Mouse (Mus musculus): ENCODE measurements around the gene Hpcal4. TPM values are rescaled to one million over a fixed set of nuclear protein-coding genes. Genes with fewer than 3 reads are reported as not detected.

Gene Hpcal4
- polyA plus RNA-seq, 1 experiment from 2014 or later: 0.38 TPM

DNA sequence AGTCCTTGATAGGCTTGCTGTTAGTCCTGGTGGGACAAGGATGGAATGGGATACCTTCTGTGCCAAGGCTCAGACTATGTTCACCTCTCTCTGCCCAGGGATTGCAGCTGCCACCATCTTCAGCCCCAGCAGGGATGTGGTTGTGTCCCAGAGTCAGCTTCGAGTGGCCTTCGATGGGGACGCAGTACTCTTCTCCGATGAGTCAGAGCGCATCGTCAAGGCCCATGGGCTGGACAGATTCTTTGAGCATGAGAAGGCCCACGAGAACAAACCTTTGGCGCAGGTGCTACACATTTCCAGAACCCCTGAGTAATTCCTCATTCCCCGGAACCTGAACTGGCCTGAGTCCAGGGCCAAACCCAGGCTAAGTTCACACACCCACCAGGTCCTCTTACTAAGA lies 30.9 kb downstream of the Hpcal4 start:
- DNase-seq (ENCODE audit: low spot score, missing footprints): no peak
- H3K4me1 ChIP-seq (ENCODE audit: control insufficient read depth, insufficient read depth, low read length): peaks cover 9% of the 10 kb centered on the region
- no peaks in the 10 kb centered on the region for H3K9me3 ChIP-seq (ENCODE audit: control insufficient read depth, low read length)
- H3K27me3 ChIP-seq (ENCODE audit: control insufficient read depth, insufficient read depth, low read length): no peaks in the 10 kb centered on the region; the same call in 1 of the 2 replicates
- H3K4me3 ChIP-seq (ENCODE audit: low read depth, low read length): no peak overlapping the region
- H3K27ac ChIP-seq (ENCODE audit: low read depth, low read length): no peak overlapping the region
- H3K9ac ChIP-seq (ENCODE audit: low read length): no peak overlapping the region
- 94% methylated on average over 9 of the region's 9 CpGs for WGBS
- no peak for ATAC-seq (ENCODE audit: low FRiP score)
- H3K4me2 ChIP-seq: no peak overlapping the region
- H3K36me3 ChIP-seq (ENCODE audit: control insufficient read depth, insufficient read depth, low read length): no peaks in the 10 kb centered on the region

DNA sequence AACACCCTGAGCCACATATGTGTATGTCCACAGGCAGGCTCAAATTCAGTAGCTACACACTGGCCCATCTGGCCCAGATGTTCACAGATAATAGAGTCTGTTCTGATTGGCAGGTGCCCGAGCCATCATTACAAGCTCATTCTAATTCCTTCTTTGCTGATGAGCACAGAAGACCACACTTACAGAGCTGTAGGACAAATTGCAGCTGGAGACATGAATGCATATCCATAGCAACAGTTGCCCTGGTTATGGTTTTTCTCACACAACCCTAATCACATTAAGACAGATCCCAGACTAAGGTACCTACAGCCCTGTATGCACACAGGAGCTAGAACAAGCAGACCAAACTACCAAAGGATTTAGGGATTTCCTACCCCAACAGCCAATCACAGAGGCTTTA lies 32.3 kb downstream of the Hpcal4 start:
- H3K27ac ChIP-seq (ENCODE audit: low read depth, low read length): no peak overlapping the region
- no peaks in the 10 kb centered on the region for H3K27me3 ChIP-seq (ENCODE audit: control insufficient read depth, insufficient read depth, low read length)
- ATAC-seq (ENCODE audit: low FRiP score): no peak; the same call in 1 of the 2 replicates
- no peaks in the 10 kb centered on the region for H3K36me3 ChIP-seq (ENCODE audit: control insufficient read depth, insufficient read depth, low read length)
- no peak overlapping the region for H3K4me3 ChIP-seq (ENCODE audit: low read depth, low read length)
- peak; percentile 78 for DNase-seq (ENCODE audit: low spot score, missing footprints)
- peaks cover 9% of the 10 kb centered on the region for H3K4me1 ChIP-seq (ENCODE audit: control insufficient read depth, insufficient read depth, low read length)
- no peaks in the 10 kb centered on the region for H3K9me3 ChIP-seq (ENCODE audit: control insufficient read depth, low read length)
- H3K9ac ChIP-seq (ENCODE audit: low read length): no peak overlapping the region
- no peak overlapping the region for H3K4me2 ChIP-seq
- 66% methylated on average over 1 of the region's 1 CpGs for WGBS

DNA sequence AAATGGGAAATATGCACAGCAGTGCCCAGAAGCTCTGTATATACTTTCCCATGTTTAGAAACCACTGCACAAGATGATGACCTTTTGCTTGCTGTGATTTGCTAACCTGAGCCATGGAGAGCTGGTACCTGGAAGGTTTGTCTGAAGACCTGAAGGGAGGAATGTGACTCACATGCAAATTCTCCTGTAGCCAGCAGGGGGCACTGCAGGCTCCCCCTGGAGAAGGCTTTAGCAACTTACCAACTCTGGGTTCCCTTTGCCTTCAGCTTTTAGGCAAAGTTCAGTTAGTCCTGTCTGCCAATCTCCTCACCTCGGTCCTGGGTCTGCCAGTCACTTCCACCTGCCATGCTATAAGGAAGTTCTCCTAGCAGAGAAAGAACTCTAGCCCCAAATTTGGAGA lies 33.8 kb downstream of the Hpcal4 start:
- peak; percentile 91 for DNase-seq (ENCODE audit: low spot score, missing footprints)
- Histone ChIP-seq H3K9me3 (ENCODE audit: control insufficient read depth, low read length) (no peaks in the 10 kb centered on the region), H3K4me3 (ENCODE audit: low read depth, low read length) (no peak overlapping the region), H3K4me2 (no peak overlapping the region), H3K27ac (ENCODE audit: low read depth, low read length) (no peak overlapping the region), H3K27me3 (ENCODE audit: control insufficient read depth, insufficient read depth, low read length) (no peaks in the 10 kb centered on the region), H3K9ac (ENCODE audit: low read length) (no peak overlapping the region), H3K4me1 (ENCODE audit: control insufficient read depth, insufficient read depth, low read length) (peaks cover 9% of the 10 kb centered on the region), H3K36me3 (ENCODE audit: control insufficient read depth, insufficient read depth, low read length) (no peaks in the 10 kb centered on the region)
- 39% methylated on average over 1 of the region's 1 CpGs for WGBS
- ATAC-seq (ENCODE audit: low FRiP score): no peak

DNA sequence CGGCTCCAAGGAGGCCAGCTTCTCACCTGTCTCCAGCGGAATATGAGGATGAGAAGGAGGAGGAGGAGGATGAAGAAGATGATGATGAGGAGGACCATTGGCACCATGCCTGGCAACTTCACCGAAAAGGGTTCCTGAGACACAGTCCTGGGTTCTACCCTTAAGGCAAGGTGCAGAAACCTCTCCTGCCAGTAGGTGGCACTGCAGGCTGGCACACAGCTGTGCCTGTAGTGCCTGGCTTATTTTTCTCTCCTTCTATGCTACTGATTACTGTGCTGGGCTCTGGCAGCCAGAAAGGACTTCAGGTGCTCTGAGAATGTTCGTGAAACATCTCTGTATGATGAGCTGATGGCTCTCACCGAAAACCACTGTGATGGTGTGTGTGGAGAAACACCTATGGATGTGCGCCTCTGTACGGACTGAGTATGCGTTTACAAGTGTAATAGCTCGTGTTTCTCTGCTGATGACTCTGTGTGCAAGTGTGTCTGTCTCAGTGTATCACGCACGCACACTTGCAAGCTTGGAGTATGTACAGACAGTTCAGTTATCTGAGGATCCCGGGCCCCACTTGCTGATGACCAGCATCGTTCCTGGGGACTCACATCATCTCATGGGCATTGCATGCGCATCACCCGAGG lies 36.8 kb downstream of the Hpcal4 start:
- H3K27me3 ChIP-seq (ENCODE audit: control insufficient read depth, insufficient read depth, low read length): no peaks in the 10 kb centered on the region
- 74% methylated on average over 15 of the region's 15 CpGs for WGBS
- DNase-seq (ENCODE audit: low spot score, missing footprints) (peak; percentile 98), ATAC-seq (ENCODE audit: low FRiP score) (peak; percentile 78)
- H3K27ac ChIP-seq (ENCODE audit: low read depth, low read length): no peak overlapping the region
- no peak overlapping the region for H3K4me2 ChIP-seq
- H3K4me1 ChIP-seq (ENCODE audit: control insufficient read depth, insufficient read depth, low read length): peaks cover 5% of the 10 kb centered on the region; the same call in 1 of the 2 replicates
- H3K36me3 ChIP-seq (ENCODE audit: control insufficient read depth, insufficient read depth, low read length): no peaks in the 10 kb centered on the region
- no peaks in the 10 kb centered on the region for H3K9me3 ChIP-seq (ENCODE audit: control insufficient read depth, low read length)
- H3K4me3 ChIP-seq (ENCODE audit: low read depth, low read length): no peak overlapping the region
- H3K9ac ChIP-seq (ENCODE audit: low read length): no peak overlapping the region

DNA sequence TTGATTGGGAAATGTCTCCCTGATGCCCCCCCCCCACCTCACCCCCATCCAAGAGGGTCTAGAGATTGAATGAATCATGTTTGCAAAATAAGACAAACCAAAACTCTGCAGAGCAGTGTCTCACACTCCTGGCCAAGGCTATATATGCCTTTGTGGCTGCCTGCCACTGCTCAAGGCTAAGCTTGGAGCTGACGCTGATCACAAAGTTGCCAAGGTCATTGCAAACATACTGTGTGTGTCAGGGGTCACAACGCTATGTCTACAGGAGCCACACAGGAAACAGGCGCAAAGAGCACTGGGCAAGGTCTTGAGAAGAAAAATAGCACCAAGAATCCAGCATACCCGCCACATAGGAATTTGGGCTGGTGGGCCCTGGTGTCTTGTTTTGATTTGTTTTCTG lies 37.6 kb downstream of the Hpcal4 start:
- DNase-seq (ENCODE audit: low spot score, missing footprints) (no peak), ATAC-seq (ENCODE audit: low FRiP score) (no peak)
- WGBS: 81% methylated on average over 4 of the region's 4 CpGs
- Histone ChIP-seq H3K9me3 (ENCODE audit: control insufficient read depth, low read length) (no peaks in the 10 kb centered on the region), H3K4me2 (no peak overlapping the region), H3K27me3 (ENCODE audit: control insufficient read depth, insufficient read depth, low read length) (no peaks in the 10 kb centered on the region), H3K9ac (ENCODE audit: low read length) (no peak overlapping the region), H3K4me1 (ENCODE audit: control insufficient read depth, insufficient read depth, low read length) (no peaks in the 10 kb centered on the region), H3K36me3 (ENCODE audit: control insufficient read depth, insufficient read depth, low read length) (no peaks in the 10 kb centered on the region), H3K27ac (ENCODE audit: low read depth, low read length) (no peak overlapping the region), H3K4me3 (ENCODE audit: low read depth, low read length) (no peak overlapping the region)

DNA sequence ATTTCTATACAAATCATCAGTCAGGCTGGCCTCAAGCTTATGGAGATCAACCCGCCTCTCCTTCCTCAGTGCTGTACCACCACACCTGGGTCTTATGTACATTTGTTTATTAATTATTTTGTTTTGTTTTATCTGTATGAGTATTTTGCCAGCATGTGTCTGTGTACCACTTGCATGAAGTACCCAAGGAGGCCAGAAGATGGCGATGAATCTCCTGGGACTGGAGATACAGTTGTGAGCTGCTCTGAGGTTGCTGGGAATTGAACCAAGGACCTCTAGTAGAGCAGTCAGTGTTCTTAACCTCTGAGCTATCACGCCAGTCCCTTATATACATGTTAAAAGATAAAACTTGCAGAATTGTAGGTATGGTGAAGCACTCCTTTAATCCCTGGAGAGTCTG lies 40.3 kb downstream of the Hpcal4 start:
- Histone ChIP-seq H3K36me3 (ENCODE audit: control insufficient read depth, insufficient read depth, low read length) (no peaks in the 10 kb centered on the region), H3K4me2 (no peak overlapping the region), H3K27me3 (ENCODE audit: control insufficient read depth, insufficient read depth, low read length) (no peaks in the 10 kb centered on the region), H3K4me3 (ENCODE audit: low read depth, low read length) (no peak overlapping the region), H3K27ac (ENCODE audit: low read depth, low read length) (no peak overlapping the region), H3K4me1 (ENCODE audit: control insufficient read depth, insufficient read depth, low read length) (no peaks in the 10 kb centered on the region), H3K9me3 (ENCODE audit: control insufficient read depth, low read length) (no peaks in the 10 kb centered on the region), H3K9ac (ENCODE audit: low read length) (no peak overlapping the region)
- no peak for ATAC-seq (ENCODE audit: low FRiP score)
- 45% methylated on average over 3 of the region's 3 CpGs for WGBS
- DNase-seq (ENCODE audit: low spot score, missing footprints): no peak

DNA sequence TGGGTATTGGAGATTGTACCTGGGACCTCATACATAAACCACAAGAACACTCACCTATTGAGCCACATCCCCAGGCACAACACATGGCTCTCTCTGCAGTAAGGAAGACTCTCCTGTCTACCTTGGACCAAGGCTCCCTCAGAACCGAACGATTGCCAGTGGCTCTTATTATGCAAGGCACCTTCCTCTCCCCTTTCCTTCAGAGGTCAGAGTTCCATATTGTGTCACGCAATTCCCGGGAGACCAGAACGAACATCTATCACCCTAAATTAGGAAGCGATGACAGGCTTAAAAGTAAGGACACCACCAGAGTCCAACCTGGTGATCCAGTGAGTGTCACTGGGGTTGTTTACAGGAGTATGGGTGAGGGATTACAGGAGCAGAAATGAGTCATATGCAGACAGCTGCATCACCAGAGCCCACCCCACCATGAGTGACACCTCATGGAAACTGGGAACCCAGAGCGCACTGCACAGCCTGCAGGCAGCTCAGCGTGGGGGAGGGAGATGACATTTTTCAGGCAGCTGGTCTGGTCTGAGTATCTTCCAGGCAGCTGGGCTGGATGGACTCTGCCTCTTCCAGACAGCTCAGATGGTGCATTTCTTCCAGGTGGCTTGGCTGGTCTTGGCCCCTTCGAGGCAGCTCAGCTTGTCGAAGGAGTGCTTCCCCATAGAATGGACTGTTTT lies 42.8 kb downstream of the Hpcal4 start:
- no peaks in the 10 kb centered on the region for H3K27me3 ChIP-seq (ENCODE audit: control insufficient read depth, insufficient read depth, low read length)
- H3K27ac ChIP-seq (ENCODE audit: low read depth, low read length): no peak overlapping the region
- H3K4me3 ChIP-seq (ENCODE audit: low read depth, low read length): no peak overlapping the region
- H3K36me3 ChIP-seq (ENCODE audit: control insufficient read depth, insufficient read depth, low read length): no peaks in the 10 kb centered on the region
- no peak overlapping the region for H3K4me2 ChIP-seq
- WGBS: 84% methylated on average over 10 of the region's 10 CpGs
- no peaks in the 10 kb centered on the region for H3K9me3 ChIP-seq (ENCODE audit: control insufficient read depth, low read length)
- H3K4me1 ChIP-seq (ENCODE audit: control insufficient read depth, insufficient read depth, low read length): no peaks in the 10 kb centered on the region
- DNase-seq (ENCODE audit: low spot score, missing footprints) (no peak), ATAC-seq (ENCODE audit: low FRiP score) (no peak)
- H3K9ac ChIP-seq (ENCODE audit: low read length): no peak overlapping the region

DNA sequence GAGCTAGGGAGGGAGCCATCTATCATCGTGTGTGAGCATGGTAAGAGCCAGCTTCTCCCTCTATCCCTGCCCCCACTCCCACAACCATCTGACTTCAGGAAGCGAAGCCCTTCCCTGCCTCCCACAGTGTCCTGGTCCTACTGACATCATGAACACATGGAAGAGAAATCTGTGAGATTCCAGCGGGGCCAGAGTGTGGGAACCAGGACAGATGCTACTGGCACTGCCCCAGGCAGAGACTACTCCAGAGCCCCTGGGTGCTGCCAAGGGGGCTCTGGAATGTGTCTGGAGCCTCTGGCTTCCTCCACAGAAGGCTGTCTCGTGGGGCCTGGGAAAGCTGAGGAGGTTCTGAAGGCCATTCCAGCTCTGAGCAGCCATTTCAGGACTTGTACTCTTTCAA lies 44.7 kb downstream of the Hpcal4 start:
- Histone ChIP-seq H3K4me3 (ENCODE audit: low read depth, low read length) (no peak overlapping the region), H3K9me3 (ENCODE audit: control insufficient read depth, low read length) (no peaks in the 10 kb centered on the region), H3K9ac (ENCODE audit: low read length) (no peak overlapping the region), H3K27me3 (ENCODE audit: control insufficient read depth, insufficient read depth, low read length) (peaks cover 8% of the 10 kb centered on the region), H3K27ac (ENCODE audit: low read depth, low read length) (no peak overlapping the region), H3K4me2 (no peak overlapping the region), H3K4me1 (ENCODE audit: control insufficient read depth, insufficient read depth, low read length) (no peaks in the 10 kb centered on the region), H3K36me3 (ENCODE audit: control insufficient read depth, insufficient read depth, low read length) (no peaks in the 10 kb centered on the region)
- WGBS: 57% methylated on average over 4 of the region's 4 CpGs
- DNase-seq (ENCODE audit: low spot score, missing footprints) (no peak), ATAC-seq (ENCODE audit: low FRiP score) (no peak)

DNA sequence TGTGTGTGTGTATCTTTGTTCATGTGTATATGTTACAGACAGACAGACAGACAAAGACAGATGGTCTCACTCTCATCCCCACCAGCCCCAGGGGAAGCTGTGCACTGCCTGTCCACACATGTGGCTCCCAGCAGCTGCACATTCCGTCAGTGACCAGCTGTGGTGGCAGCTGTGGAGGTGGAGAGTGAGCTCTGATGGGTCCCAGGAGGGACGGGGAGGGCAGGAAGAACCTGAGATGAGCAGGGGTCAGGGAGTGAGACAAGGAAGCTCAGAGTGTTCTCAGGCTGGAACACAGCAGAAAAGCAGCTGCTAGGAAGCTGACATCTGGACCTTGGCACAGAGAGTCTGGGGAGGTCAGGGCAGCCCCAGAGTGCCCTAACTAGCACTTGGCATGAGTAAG lies 45.2 kb downstream of the Hpcal4 start:
- no peak overlapping the region for H3K27ac ChIP-seq (ENCODE audit: low read depth, low read length)
- H3K36me3 ChIP-seq (ENCODE audit: control insufficient read depth, insufficient read depth, low read length): no peaks in the 10 kb centered on the region
- ATAC-seq (ENCODE audit: low FRiP score) (no peak), DNase-seq (ENCODE audit: low spot score, missing footprints) (no peak)
- H3K4me2 ChIP-seq: no peak overlapping the region
- no peak overlapping the region for H3K9ac ChIP-seq (ENCODE audit: low read length)
- peaks cover 13% of the 10 kb centered on the region for H3K27me3 ChIP-seq (ENCODE audit: control insufficient read depth, insufficient read depth, low read length)
- no peaks in the 10 kb centered on the region for H3K9me3 ChIP-seq (ENCODE audit: control insufficient read depth, low read length)
- WGBS: 55% methylated on average over 2 of the region's 2 CpGs
- no peak overlapping the region for H3K4me3 ChIP-seq (ENCODE audit: low read depth, low read length)
- H3K4me1 ChIP-seq (ENCODE audit: control insufficient read depth, insufficient read depth, low read length): peaks cover 2% of the 10 kb centered on the region; the same call in 1 of the 2 replicates
